Mouse (Mus musculus) thymus, adult 2 months (tissue): Measurements from ENCODE around the gene Pkp2.

Source experiments
- CTCF ChIP-seq: fragments of 200-500 bp; IDR thresholded peaks from 2 replicates; pipeline ENCODE4 v1.5.1; 2012; ENCODE audit warnings: mild to moderate bottlenecking, control low read depth, low read length, moderate library complexity, borderline replicate concordance; ENCODE audit not compliant: control insufficient read depth, poor library complexity, insufficient read depth; ENCODE audit errors: extremely low read depth
- POLR2A ChIP-seq: fragments of 200-500 bp; IDR thresholded peaks from 2 replicates; pipeline ENCODE4 v1.6.1; 2012; ENCODE audit warnings: mild to moderate bottlenecking, low read length, control low read depth, moderate library complexity; ENCODE audit not compliant: control insufficient read depth, poor library complexity, insufficient read depth; ENCODE audit errors: extremely low read depth

DNA sequence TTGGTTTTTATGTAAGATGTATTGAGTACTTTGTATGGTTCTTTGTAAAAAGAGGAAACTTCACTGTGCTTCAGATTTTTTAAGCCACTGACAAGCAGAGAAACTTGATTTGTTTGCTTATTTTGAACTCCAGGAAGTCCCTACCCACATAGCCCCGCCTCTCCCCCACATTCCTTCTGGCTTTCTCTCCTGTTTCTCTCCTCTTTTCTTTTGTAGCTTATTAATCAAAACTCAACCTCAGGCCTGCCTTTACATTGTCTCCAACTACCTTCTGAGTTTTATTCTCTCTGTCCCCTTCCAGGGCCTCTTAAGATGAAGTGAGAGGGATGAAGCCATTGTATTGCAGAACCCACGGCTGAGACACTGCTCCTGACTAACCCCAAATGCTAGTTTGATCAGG is 31.6 kb downstream of the Pkp2 start:
- TF ChIP-seq CTCF = no peak
- no peak for TF ChIP-seq POLR2A
